Mouse (Mus musculus) MN1 (cell line): Measurements from ENCODE around the gene Sval3.

Experiments
- DNase-seq: peaks from one replicate; pipeline ENCODE4 v3.0.0-alpha.2; 2016; ENCODE audit warnings: low spot score

The Sval3 gene

DNA sequence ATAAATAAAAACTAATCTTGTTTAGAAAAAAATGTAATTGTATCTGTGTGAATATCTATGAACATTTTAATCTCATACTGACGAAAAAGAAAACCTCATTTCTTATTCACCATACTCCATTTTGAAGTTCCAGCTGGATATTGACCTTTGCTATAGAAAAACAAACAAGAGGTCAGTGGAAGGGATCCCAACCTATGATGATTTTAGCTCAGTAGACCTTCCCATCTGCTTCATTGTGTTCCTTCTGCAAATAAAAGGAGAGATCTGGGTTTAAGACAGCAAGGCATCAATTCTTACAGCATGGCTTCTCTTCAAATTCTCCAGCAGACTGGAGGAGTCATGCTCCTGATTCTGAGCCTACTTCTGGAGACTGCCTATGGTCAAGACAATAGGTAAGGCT, at the start of gene Sval3:
TSS of gene Sval3 (plus strand) at position 301 of the 400 bp plus-strand sequence.
- DNase-seq, result no peak

- DNase-seq, result no peak
Measured at GRCm38 (mm10) chr6:41951330-41951729, 16.6 kb upstream of the Sval3 start, which contains the start of gene Sval1. Gene Sval1 (plus strand): TSS chr6:41951630.
